Mouse (Mus musculus) adrenal gland, adult 10 weeks (tissue): ENCODE results near the gene Creb1. TPM values are rescaled to one million over a fixed set of nuclear protein-coding genes. Genes with fewer than 3 reads are reported as not detected.

Experiments
- polyA plus RNA-seq: library from polyadenylated mRNA; stranded (reverse); fragments of 350-450 nt; fragmentation: Illumina TruSeq; extraction: RNeasy Lipid Tissue Mini Kit (QIAGEN cat#74804); gene quantifications from one replicate; pipeline ENCODE4 v1.2.3, GENCODE M21; 2014; ENCODE audit warnings: low read depth, low replicate concordance

Creb1 gene
- 64.7 TPM for polyA plus RNA-seq

DNA sequence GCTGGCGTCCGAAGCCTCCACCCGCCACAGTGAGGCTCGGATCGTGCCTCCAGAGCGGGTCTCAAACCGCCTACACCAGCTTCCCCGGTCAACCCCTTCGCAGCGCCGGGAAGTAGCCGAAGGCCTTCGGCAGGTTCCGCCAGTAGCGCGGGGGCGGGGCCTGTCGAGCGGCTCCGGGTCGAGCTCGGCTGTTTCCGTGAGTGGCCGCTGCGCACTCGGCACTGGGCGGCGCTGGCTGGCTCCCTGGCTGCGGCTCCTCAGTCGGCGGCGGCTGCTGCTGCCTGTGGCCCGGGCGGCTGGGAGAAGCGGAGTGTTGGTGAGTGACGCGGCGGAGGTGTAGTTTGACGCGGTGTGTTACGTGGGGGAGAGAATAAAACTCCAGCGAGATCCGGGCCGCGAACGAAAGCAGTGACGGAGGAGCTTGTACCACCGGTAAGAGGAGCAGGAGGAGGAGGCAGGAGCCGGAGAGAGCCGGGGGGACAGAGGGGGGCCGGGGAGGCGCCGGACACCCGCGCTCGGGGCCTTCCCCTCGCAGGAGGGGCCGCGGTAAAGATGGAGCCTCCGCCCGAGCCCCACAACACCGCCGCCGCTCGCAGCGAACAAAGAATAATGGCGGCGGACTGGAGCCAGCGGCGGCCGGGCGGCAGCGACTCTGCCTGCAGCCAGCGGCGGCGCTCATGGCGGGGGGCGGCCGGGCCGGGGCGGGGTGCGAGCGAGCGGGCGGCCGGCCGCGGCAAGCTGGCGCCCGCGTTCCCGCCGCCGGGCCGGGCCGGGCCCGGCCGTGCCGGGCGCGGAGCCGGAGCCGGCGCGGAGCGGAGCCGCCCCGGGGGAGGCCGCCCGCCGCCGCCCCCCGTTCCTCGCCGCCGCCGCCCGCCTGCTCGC lies at the start of gene Creb1:
TSS of gene Creb1 (plus strand) at position 57 of the 882 bp plus-strand sequence.

DNA sequence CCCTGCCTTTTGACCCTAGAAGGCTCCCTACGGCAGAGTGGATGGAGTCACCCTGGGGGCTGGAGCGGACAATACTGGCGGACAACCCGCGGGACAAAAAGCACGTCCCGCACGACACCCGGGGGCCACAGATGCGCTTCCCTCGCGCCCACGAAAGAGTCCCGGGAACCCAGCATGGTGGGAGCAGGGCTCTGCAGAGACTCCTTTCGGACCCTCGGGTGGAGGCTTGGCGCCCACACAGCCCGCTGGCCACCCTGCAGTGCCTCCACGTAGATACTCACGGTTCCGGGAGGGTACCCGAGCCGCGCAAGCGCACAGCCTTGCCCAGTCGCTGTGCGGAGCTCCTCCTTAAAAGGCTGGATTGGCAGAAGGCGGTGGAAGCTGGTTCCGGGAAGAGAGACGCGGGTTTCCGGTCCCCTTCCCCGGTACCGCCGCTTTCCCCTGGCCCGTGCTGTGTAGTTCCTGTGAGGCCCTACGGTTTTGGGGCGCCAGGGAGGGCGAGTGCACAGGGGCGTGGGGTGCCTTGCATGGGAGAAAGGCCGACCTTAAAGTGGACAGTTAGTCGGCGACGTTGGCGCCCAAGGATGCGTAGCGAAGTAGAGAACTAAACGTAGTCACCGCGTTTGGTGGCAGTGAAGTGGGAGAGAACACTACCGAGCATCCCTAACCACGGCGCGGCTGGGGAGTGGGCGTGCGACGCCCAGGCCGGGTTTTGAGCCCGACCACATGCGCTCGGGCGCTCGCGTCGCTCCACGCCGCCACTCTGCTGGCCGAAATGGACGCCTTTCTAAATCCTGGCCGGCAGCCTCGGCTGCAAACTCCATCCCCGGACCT lies 84.7 kb downstream of the Creb1 start, which contains the start of gene Mettl21a:
TSS of gene Mettl21a (minus strand) at position 362 of the 834 bp plus-strand sequence.

Other genes starting within 250 kb of the Creb1 start
- 26.3 TPM for gene Mettl21a, start 84.6 kb downstream of the Creb1 start, polyA plus RNA-seq
- gene Ccnyl1, start 157.8 kb downstream of the Creb1 start, polyA plus RNA-seq: 29.3 TPM
- gene Fzd5, start 205.1 kb downstream of the Creb1 start, polyA plus RNA-seq: 8.9 TPM